Mouse (Mus musculus) brown adipose tissue, adult 24 weeks (tissue): ENCODE results near the gene Bbs1. TPM values are rescaled to one million over a fixed set of nuclear protein-coding genes. Genes with fewer than 3 reads are reported as not detected.

ENCODE experiments used
- polyA plus RNA-seq: library from polyadenylated mRNA; stranded (reverse); fragments of >200 nt; gene quantifications from 2 replicates; pipeline ENCODE4 v1.2.4, GENCODE M21; 2012; ENCODE audit not compliant: missing spikeins, insufficient read depth, insufficient read length

Gene Bbs1
- polyA plus RNA-seq, 1 experiment = 1.7 TPM

Other genes starting within 250 kb of the Bbs1 start
- gene Gm960, start 208.0 kb downstream of the Bbs1 start, polyA plus RNA-seq = not detected in 2 replicates
- gene Sptbn2, start 195.5 kb downstream of the Bbs1 start, polyA plus RNA-seq = 0.13 TPM in 1 of 2 replicates, not detected in the other
- gene Rbm4b, start 150.1 kb downstream of the Bbs1 start, polyA plus RNA-seq = 4.7 and 5.8 TPM in 2 replicates
- 7.7 and 13.3 TPM in 2 replicates for gene Rbm4, start 112.7 kb downstream of the Bbs1 start, polyA plus RNA-seq
- 12.6 and 14.8 TPM in 2 replicates for gene Gm21992, start 95.0 kb downstream of the Bbs1 start, polyA plus RNA-seq
- 6.9 and 15.0 TPM in 2 replicates for gene Rbm14, start 95.0 kb downstream of the Bbs1 start, polyA plus RNA-seq
- 64.9 and 78.0 TPM in 2 replicates for gene Ccs, start 67.3 kb downstream of the Bbs1 start, polyA plus RNA-seq
- not detected in 2 replicates for gene Ccdc87, start 67.3 kb downstream of the Bbs1 start, polyA plus RNA-seq
- gene Ctsf, start 51.5 kb downstream of the Bbs1 start, polyA plus RNA-seq = 27.9 and 36.5 TPM in 2 replicates
- gene Actn3, start 28.7 kb downstream of the Bbs1 start, polyA plus RNA-seq = 27.2 and 56.0 TPM in 2 replicates
- 5.0 and 7.2 TPM in 2 replicates for gene Zdhhc24, start 28.0 kb downstream of the Bbs1 start, polyA plus RNA-seq
- 12.9 and 16.9 TPM in 2 replicates for gene Dpp3, start 21.7 kb upstream of the Bbs1 start, polyA plus RNA-seq
- 1.4 and 3.8 TPM in 2 replicates for gene Peli3, start 36.5 kb upstream of the Bbs1 start, polyA plus RNA-seq
- gene Mrpl11, start 55.5 kb upstream of the Bbs1 start, polyA plus RNA-seq = 167 and 174 TPM in 2 replicates
- gene Npas4, start 83.7 kb upstream of the Bbs1 start, polyA plus RNA-seq = not detected in 2 replicates
- gene Slc29a2, start 117.2 kb upstream of the Bbs1 start, polyA plus RNA-seq = 0.71 and 1.9 TPM in 2 replicates
- gene B4gat1, start 132.2 kb upstream of the Bbs1 start, polyA plus RNA-seq = 9.3 and 10.3 TPM in 2 replicates
- gene AC124502.3, start 132.3 kb upstream of the Bbs1 start, polyA plus RNA-seq = 2.0 and 3.8 TPM in 2 replicates
- gene Brms1, start 134.7 kb upstream of the Bbs1 start, polyA plus RNA-seq = 9.8 and 15.1 TPM in 2 replicates
- not detected in 2 replicates for gene Rin1, start 143.9 kb upstream of the Bbs1 start, polyA plus RNA-seq
- gene Cd248, start 161.4 kb upstream of the Bbs1 start, polyA plus RNA-seq = 10.7 and 24.4 TPM in 2 replicates
- not detected in 2 replicates for gene Tmem151a, start 178.9 kb upstream of the Bbs1 start, polyA plus RNA-seq
- 82.3 and 91.5 TPM in 2 replicates for gene Yif1a, start 181.9 kb upstream of the Bbs1 start, polyA plus RNA-seq
- not detected in 2 replicates for gene Cnih2, start 191.9 kb upstream of the Bbs1 start, polyA plus RNA-seq
- gene Rab1b, start 200.4 kb upstream of the Bbs1 start, polyA plus RNA-seq = 144 and 184 TPM in 2 replicates
- 17.3 and 20.3 TPM in 2 replicates for gene Klc2, start 211.9 kb upstream of the Bbs1 start, polyA plus RNA-seq